In the genomic region with DNA sequence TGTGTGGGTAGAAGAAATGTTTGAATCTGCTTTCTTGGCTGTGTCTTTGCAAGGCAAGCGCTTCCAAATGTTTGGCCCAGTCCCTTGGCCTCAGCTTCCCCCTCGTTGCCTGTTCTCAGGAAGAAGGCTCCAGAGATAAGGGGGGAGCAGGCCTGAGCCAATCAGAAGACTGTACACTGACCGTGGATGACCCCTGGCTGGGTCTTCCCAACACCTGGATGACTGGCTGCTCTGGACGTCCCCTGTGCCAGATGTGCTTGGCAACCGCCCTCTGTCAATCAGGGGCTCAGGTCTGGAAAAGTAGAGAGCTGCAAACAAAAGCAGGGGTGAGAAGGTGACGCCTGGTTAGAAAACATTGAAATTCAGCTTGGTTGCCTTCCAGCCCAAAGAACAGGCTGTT, we compare ENCODE assay signal across 24 mouse cellular contexts. TPM values are rescaled to one million over a fixed set of nuclear protein-coding genes. Genes with fewer than 3 reads are reported as not detected.
DNase-seq lines count a peak whose midpoint lies in the region.
"Had no signal": no experiment of that assay in that cellular context is flagged by ENCODE, and none has a peak within 500 bp of the region (broad histone marks: within the 10 kb centered on the region; RNA-seq: fewer than 3 reads in every experiment).

No protein-coding gene starts in this region.

- no peaks in the 10 kb centered on the region for H3K4me1 ChIP-seq in brown adipose tissue, adult 24 weeks (ENCODE audit: control insufficient read depth, insufficient read depth, insufficient read length, low read length)
- H3K4me1 ChIP-seq: forebrain, embryonic 12.5 days; hindbrain, embryonic 13.5 days; liver, embryonic 12.5 days; midbrain, embryonic 10.5 days; neural tube, embryonic 15.5 days had no signal

- DNase-seq in gastrocnemius, adult 18-20 months (ENCODE audit: low spot score): peak; percentile 63
- no peak for DNase-seq in gastrocnemius, postnatal 10 days
- peak; percentile 33 for DNase-seq in gastrocnemius, postnatal 14 days
- peak; percentile 32 for DNase-seq in heart, postnatal 25 days (ENCODE audit: low spot score)
- no peak for DNase-seq in testis, postnatal 14 days (ENCODE audit: low spot score)
- no peak for DNase-seq in layer of hippocampus, adult 9-10 months (ENCODE audit: low spot score)
- no peak for DNase-seq in adrenal gland, postnatal 36 days
- DNase-seq: adrenal gland, postnatal 10 days; cerebellum, adult 8-10 months; kidney, adult 11 months; lung, adult 18-20 months; lung, postnatal 10 days; right cerebral cortex, adult 18-20 months; right cerebral cortex, postnatal 4 days; thymus, adult 2 months; thymus, postnatal 4 days had no signal

- intact Hi-C loops in gastrocnemius, postnatal 14 days (cut with DNase I; ENCODE audit: low total_unique reads): no loop called here
- intact Hi-C loops in heart, postnatal 25 days (cut with DNase I): no loop called here

- H3K27ac ChIP-seq in brown adipose tissue, adult 24 weeks (replicated peaks; ENCODE audit: low read depth, low read length): 0 out of 2 replicates have a peak overlapping the region, but pooled peaks have one; percentile 15
- H3K27ac ChIP-seq: forebrain, embryonic 12.5 days; hindbrain, embryonic 13.5 days; kidney, postnatal 0 days; liver, embryonic 12.5 days; midbrain, embryonic 10.5 days; neural tube, embryonic 15.5 days had no signal

- H3K4me3 ChIP-seq in brown adipose tissue, adult 24 weeks (ENCODE audit: insufficient read depth, low read depth, low read length): no peak overlapping the region
- H3K4me3 ChIP-seq: erythroblast, embryonic 14.5 days; forebrain, embryonic 12.5 days; hindbrain, embryonic 13.5 days; liver, embryonic 12.5 days; midbrain, embryonic 10.5 days; neural tube, embryonic 15.5 days had no signal

RNA-seq across cellular contexts. Expression of gene Msx1, which starts 27.1 kb away (rescaled TPM):
- total RNA-seq in gastrocnemius, adult 18-20 months (2021): 1 to 10 TPM; 1.3 to 1.8 TPM
- 1 to 10 TPM; 4.1 to 4.4 TPM for total RNA-seq in gastrocnemius, postnatal 10 days (2021)
- polyA plus RNA-seq in brown adipose tissue, adult 24 weeks (2012; ENCODE audit: insufficient read depth, insufficient read length, missing spikeins): 1.8 and 2.9 TPM in 2 replicates
- total RNA-seq in gastrocnemius, postnatal 14 days (2021): 1 to 10 TPM; 2.9 to 3.8 TPM
- total RNA-seq in heart, postnatal 25 days (2021): 1 to 10 TPM; 4.0 to 5.1 TPM
- 1 to 10 TPM; 1.2 to 3.0 TPM for total RNA-seq in adrenal gland, postnatal 36 days (2021)
- polyA plus RNA-seq: erythroblast, embryonic 14.5 days had no signal

Comparison
In these comparisons a context has a peak if more than half of its experiments do, and no peak if none do; other contexts are left out.
1. DNase-seq: peak in gastrocnemius, adult 18-20 months (single experiment), gastrocnemius, postnatal 14 days (single experiment) and heart, postnatal 25 days (single experiment); none in gastrocnemius, postnatal 10 days (single experiment), testis, postnatal 14 days (single experiment), layer of hippocampus, adult 9-10 months (single experiment) and adrenal gland, postnatal 36 days (0 of 2).